Mouse (Mus musculus): ENCODE measurements around the gene Mxd1. TPM values are rescaled to one million over a fixed set of nuclear protein-coding genes. Genes with fewer than 3 reads are reported as not detected.

The Mxd1 gene
- polyA plus RNA-seq, 1 experiment: 2.9 TPM

DNA sequence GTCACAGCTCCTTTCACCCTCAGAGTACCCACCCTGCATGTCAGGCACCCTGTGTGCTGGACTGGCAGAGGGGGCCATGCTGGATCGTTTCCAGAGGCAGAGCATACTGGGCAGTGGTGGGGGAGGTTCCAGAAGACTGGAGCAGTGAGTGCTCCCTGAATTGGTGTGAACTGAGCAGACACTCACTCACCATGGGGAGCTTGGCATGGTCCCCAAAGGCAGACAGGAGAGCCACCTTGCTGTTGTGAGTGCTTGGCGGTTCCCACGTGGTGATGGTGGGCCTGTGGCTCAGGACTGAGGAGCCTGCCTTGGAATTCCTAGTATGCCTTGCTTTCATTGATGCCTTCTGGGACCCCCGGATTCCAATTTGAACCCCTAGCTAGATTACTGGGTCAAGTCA is 45.8 kb downstream of the Mxd1 start:
- no peaks in the 10 kb centered on the region for H3K36me3 ChIP-seq (ENCODE audit: control insufficient read depth, insufficient read depth)
- H3ac ChIP-seq (ENCODE audit: control insufficient read depth, insufficient read length): no peak overlapping the region
- peaks cover 46% of the 10 kb centered on the region for H3K27me3 ChIP-seq (ENCODE audit: control insufficient read depth, insufficient read depth, insufficient read length)
- H3K4me2 ChIP-seq (ENCODE audit: low read depth): no peak overlapping the region
- H3K4me3 ChIP-seq: no peak overlapping the region
- TF ChIP-seq REST (IDR thresholded peaks at IDR 0.05; ENCODE audit: insufficient read depth, insufficient read length): no peak
- TF ChIP-seq MYOD1 (IDR thresholded peaks at IDR 0.05; ENCODE audit: control insufficient read depth in 1 of 3, insufficient read length in 2 of 3, low read depth in 2 of 3): no peak
- no peak for TF ChIP-seq USF1 (IDR thresholded peaks at IDR 0.05; ENCODE audit: low read depth)
- TF ChIP-seq SRF (IDR thresholded peaks at IDR 0.05; ENCODE audit: control insufficient read depth, insufficient read length, low read depth): no peak
- TF ChIP-seq TCF12 (IDR thresholded peaks at IDR 0.05; ENCODE audit: insufficient read depth, poor library complexity, severe bottlenecking): no peak
- no peak for TF ChIP-seq MAX (IDR thresholded peaks at IDR 0.05; ENCODE audit: low read depth)
- TF ChIP-seq TCF3 (IDR thresholded peaks at IDR 0.05; ENCODE audit: insufficient read length, low read depth): no peak
- TF ChIP-seq MYOG (IDR thresholded peaks at IDR 0.05; ENCODE audit: control insufficient read depth in 1 of 3, insufficient read depth in 1 of 3, insufficient read length in 2 of 3, low read depth in 2 of 3): no peak
- TF ChIP-seq POLR2A (IDR thresholded peaks at IDR 0.05; ENCODE audit: insufficient read length, low read depth): no peak
- no peak for TF ChIP-seq E2F4 (IDR thresholded peaks at IDR 0.05; ENCODE audit: insufficient read depth)
- no peak for TF ChIP-seq CEBPB (IDR thresholded peaks at IDR 0.05; ENCODE audit: insufficient read depth, poor library complexity, severe bottlenecking)
- TF ChIP-seq POLR2AphosphoS2 (IDR thresholded peaks at IDR 0.05; ENCODE audit: insufficient read length, low read depth): no peak
- H3K79me2 ChIP-seq (ENCODE audit: control insufficient read depth, insufficient read depth): no peaks in the 10 kb centered on the region

DNA sequence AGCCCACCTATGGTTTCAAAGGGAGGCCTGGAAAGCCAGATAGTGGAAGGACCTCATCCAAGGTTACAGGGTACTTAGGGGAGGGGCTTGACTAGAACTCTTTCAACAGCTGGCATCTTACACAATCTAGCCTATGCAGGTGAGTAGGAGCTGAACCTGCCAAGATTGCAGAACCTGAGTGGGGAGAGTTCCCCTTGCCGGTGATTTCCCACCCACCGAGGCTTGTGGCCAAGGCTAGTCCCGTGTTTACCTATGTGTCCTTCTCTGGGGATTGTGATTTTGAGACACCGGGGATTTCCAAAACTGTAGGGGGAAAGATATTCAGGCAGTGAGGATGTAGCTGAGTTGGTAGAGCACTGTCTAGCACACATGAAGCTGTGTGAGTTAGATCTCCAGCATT is 53.7 kb downstream of the Mxd1 start:
- H3K4me3 ChIP-seq: no peak overlapping the region
- TF ChIP-seq POLR2A (IDR thresholded peaks at IDR 0.05; ENCODE audit: insufficient read length, low read depth) (no peak), TCF3 (IDR thresholded peaks at IDR 0.05; ENCODE audit: insufficient read length, low read depth) (no peak), REST (IDR thresholded peaks at IDR 0.05; ENCODE audit: insufficient read depth, insufficient read length) (no peak), USF1 (IDR thresholded peaks at IDR 0.05; ENCODE audit: low read depth) (no peak), SRF (IDR thresholded peaks at IDR 0.05; ENCODE audit: control insufficient read depth, insufficient read length, low read depth) (no peak), MAX (IDR thresholded peaks at IDR 0.05; ENCODE audit: low read depth) (no peak), MYOG (IDR thresholded peaks at IDR 0.05; ENCODE audit: control insufficient read depth in 1 of 3, insufficient read depth in 1 of 3, insufficient read length in 2 of 3, low read depth in 2 of 3) (no peak), MYOD1 (IDR thresholded peaks at IDR 0.05; ENCODE audit: control insufficient read depth in 1 of 3, insufficient read length in 2 of 3, low read depth in 2 of 3) (no peak), TCF12 (IDR thresholded peaks at IDR 0.05; ENCODE audit: insufficient read depth, poor library complexity, severe bottlenecking) (no peak)
- H3K36me3 ChIP-seq (ENCODE audit: control insufficient read depth, insufficient read depth): no peaks in the 10 kb centered on the region
- H3K4me2 ChIP-seq (ENCODE audit: low read depth): no peak overlapping the region
- no peaks in the 10 kb centered on the region for H3K27me3 ChIP-seq (ENCODE audit: control insufficient read depth, insufficient read depth, insufficient read length)
- no peak overlapping the region for H3ac ChIP-seq (ENCODE audit: control insufficient read depth, insufficient read length)
- H3K79me2 ChIP-seq (ENCODE audit: control insufficient read depth, insufficient read depth): no peaks in the 10 kb centered on the region

DNA sequence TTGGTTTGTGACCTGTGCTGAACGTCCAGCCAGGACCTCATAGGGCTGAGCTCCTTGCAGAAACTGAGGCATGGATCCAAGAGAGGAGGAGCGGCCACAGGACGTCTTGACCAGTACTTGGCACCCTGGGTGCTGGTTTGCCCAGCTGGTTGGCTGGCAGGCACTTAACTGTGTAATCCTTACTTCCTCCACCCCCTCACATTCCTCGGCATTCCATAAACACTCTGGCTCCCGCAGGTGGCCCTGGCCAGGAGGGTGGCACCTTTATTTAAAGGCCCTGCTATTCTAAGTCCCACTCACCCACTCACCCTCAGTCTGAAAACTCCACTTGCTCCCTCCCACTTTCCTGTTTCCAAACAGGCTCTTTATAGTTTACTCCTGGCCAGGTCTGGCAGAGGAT is 58.2 kb downstream of the Mxd1 start:
- Histone ChIP-seq H3K79me2 (ENCODE audit: control insufficient read depth, insufficient read depth) (no peaks in the 10 kb centered on the region), H3K27me3 (ENCODE audit: control insufficient read depth, insufficient read depth, insufficient read length) (no peaks in the 10 kb centered on the region), H3K4me2 (ENCODE audit: low read depth) (peak overlapping the region; percentile 15), H3K36me3 (ENCODE audit: control insufficient read depth, insufficient read depth) (no peaks in the 10 kb centered on the region), H3ac (ENCODE audit: control insufficient read depth, insufficient read length) (no peak overlapping the region), H3K4me3 (no peak overlapping the region)
- peak in 1 of 3 experiments; percentile 71 for TF ChIP-seq MYOG (IDR thresholded peaks at IDR 0.05; ENCODE audit: control insufficient read depth in 1 of 3, insufficient read depth in 1 of 3, insufficient read length in 2 of 3, low read depth in 2 of 3)
- TF ChIP-seq POLR2A (IDR thresholded peaks at IDR 0.05; ENCODE audit: insufficient read length, low read depth): no peak
- peak; percentile 5 for TF ChIP-seq TCF12 (IDR thresholded peaks at IDR 0.05; ENCODE audit: insufficient read depth, poor library complexity, severe bottlenecking)
- no peak for TF ChIP-seq CEBPB (IDR thresholded peaks at IDR 0.05; ENCODE audit: insufficient read depth, poor library complexity, severe bottlenecking)
- TF ChIP-seq MAX (IDR thresholded peaks at IDR 0.05; ENCODE audit: low read depth): no peak
- TF ChIP-seq MYOD1 (IDR thresholded peaks at IDR 0.05; ENCODE audit: control insufficient read depth in 1 of 3, insufficient read length in 2 of 3, low read depth in 2 of 3): peak in 1 of 3 experiments; percentile 73
- no peak for TF ChIP-seq POLR2AphosphoS2 (IDR thresholded peaks at IDR 0.05; ENCODE audit: insufficient read length, low read depth)
- TF ChIP-seq USF1 (IDR thresholded peaks at IDR 0.05; ENCODE audit: low read depth): no peak
- TF ChIP-seq TCF3 (IDR thresholded peaks at IDR 0.05; ENCODE audit: insufficient read length, low read depth): no peak
- no peak for TF ChIP-seq E2F4 (IDR thresholded peaks at IDR 0.05; ENCODE audit: insufficient read depth)

DNA sequence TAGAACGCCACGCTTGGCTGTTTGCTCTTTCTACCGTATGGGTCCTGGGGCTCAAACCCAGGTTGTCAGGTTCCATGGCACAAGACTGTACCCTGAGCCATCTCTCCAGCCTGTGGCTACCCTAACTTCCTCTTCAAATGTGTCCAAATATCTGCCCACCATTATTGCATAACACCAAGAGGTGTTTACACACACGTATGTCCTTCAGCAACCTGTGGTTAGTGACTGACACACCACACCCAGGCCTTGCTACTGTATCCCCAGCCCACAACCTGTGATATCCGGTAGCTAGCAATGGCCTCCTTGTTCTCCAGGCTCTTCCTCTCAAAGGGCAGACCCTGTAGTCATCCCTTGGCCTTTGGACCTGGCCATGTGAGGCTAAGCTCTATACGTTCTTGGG is 59.7 kb downstream of the Mxd1 start:
- TF ChIP-seq POLR2AphosphoS2 (IDR thresholded peaks at IDR 0.05; ENCODE audit: insufficient read length, low read depth): no peak
- peak; percentile 45; the same call in 1 of the 2 replicates for TF ChIP-seq CEBPB (IDR thresholded peaks at IDR 0.05; ENCODE audit: insufficient read depth, poor library complexity, severe bottlenecking)
- no peak overlapping the region for H3K4me2 ChIP-seq (ENCODE audit: low read depth)

DNA sequence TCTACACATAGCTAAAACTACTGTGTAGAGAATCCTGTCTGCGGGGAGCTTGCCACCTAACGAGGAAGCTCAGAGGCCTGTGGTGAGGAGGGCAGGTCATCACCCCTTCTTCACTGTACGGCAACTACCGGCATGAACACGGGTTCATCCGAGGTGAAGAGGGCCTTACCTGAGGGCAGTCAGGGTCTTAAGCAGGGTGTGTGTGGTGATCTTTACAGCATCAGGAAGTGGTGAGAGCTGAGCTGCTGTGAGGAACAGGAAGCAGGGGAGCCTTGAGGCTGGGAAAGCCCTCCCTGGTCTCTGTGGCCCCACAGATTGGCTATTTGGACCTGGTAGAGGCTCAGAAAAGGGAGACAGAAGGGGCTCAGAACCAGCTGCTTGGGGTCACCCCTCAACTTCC is 61.5 kb downstream of the Mxd1 start:
- TF ChIP-seq MYOG (IDR thresholded peaks at IDR 0.05; ENCODE audit: control insufficient read depth in 1 of 3, insufficient read depth in 1 of 3, insufficient read length in 2 of 3, low read depth in 2 of 3) (no peak), REST (IDR thresholded peaks at IDR 0.05; ENCODE audit: insufficient read depth, insufficient read length) (no peak)
- no peaks in the 10 kb centered on the region for H3K79me2 ChIP-seq (ENCODE audit: control insufficient read depth, insufficient read depth)
- no peak overlapping the region for H3ac ChIP-seq (ENCODE audit: control insufficient read depth, insufficient read length)
- no peaks in the 10 kb centered on the region for H3K27me3 ChIP-seq (ENCODE audit: control insufficient read depth, insufficient read depth, insufficient read length)
- no peak overlapping the region for H3K4me3 ChIP-seq
- no peak overlapping the region for H3K4me2 ChIP-seq (ENCODE audit: low read depth)
- no peaks in the 10 kb centered on the region for H3K36me3 ChIP-seq (ENCODE audit: control insufficient read depth, insufficient read depth)

More for the DNA sequence above, 59.7 kb downstream of the Mxd1 start:
- no peaks in the 10 kb centered on the region for H3K79me2 ChIP-seq (ENCODE audit: control insufficient read depth, insufficient read depth)
- no peak overlapping the region for H3ac ChIP-seq (ENCODE audit: control insufficient read depth, insufficient read length)
- H3K4me3 ChIP-seq: no peak overlapping the region
- H3K27me3 ChIP-seq (ENCODE audit: control insufficient read depth, insufficient read depth, insufficient read length): no peaks in the 10 kb centered on the region
- H3K36me3 ChIP-seq (ENCODE audit: control insufficient read depth, insufficient read depth): no peaks in the 10 kb centered on the region
